Mouse (Mus musculus) midbrain, embryonic 14.5 days (tissue): ENCODE data around the gene Wnt3. TPM values are rescaled to one million over a fixed set of nuclear protein-coding genes. Genes with fewer than 3 reads are reported as not detected.

Source experiments
- ATAC-seq: fragments of 200-750 bp; cut with Nextera tagmentation; 2 replicates; pipeline ENCODE4 v1.8.0; 2017; ENCODE audit warnings: moderate number of reproducible peaks, moderate library complexity; ENCODE audit not compliant: low FRiP score, low TSS enrichment
- DNase-seq: peaks from one replicate; pipeline ENCODE4 v3.0.0-alpha.2; 2015
- H3K27ac ChIP-seq: fragments of 300-500 bp; sonication (generic); replicated peaks from 2 replicates; pipeline ENCODE4 v1.5.1; 2014; ENCODE audit warnings: mild to moderate bottlenecking, low read depth, low read length, moderate library complexity
- H3K27me3 ChIP-seq: fragments of 300-500 bp; sonication (generic); 2 replicates; pipeline ENCODE4 v1.6.1; 2014; ENCODE audit warnings: low read length, control low read depth, mixed read lengths; ENCODE audit not compliant: control insufficient read depth, insufficient read depth
- H3K36me3 ChIP-seq: fragments of 300-500 bp; sonication (generic); 2 replicates; pipeline ENCODE4 v1.6.1; 2014; ENCODE audit warnings: low read length, control low read depth; ENCODE audit not compliant: control insufficient read depth, insufficient read depth
- H3K4me1 ChIP-seq: fragments of 300-500 bp; sonication (generic); 2 replicates; pipeline ENCODE4 v1.6.1; 2014; ENCODE audit warnings: mild to moderate bottlenecking, antibody characterized with exemption, low read length, control low read depth; ENCODE audit not compliant: control insufficient read depth, insufficient read depth
- H3K4me2 ChIP-seq: fragments of 300-500 bp; sonication (generic); 2 replicates; pipeline ENCODE4 v1.6.1; 2014; ENCODE audit warnings: mild to moderate bottlenecking, low read length, moderate library complexity
- H3K4me3 ChIP-seq: fragments of 300-500 bp; sonication (generic); replicated peaks from 2 replicates; pipeline ENCODE4 v1.5.1; 2014; ENCODE audit warnings: low read depth, low read length
- H3K9ac ChIP-seq: fragments of 300-500 bp; sonication (generic); replicated peaks from 2 replicates; pipeline ENCODE4 v1.6.1; 2014; ENCODE audit warnings: mild to moderate bottlenecking, low read length, moderate library complexity
- H3K9me3 ChIP-seq: fragments of 300-500 bp; sonication (generic); 2 replicates; pipeline ENCODE4 v1.6.1; 2016; ENCODE audit warnings: low read length, control low read depth, mixed read lengths; ENCODE audit not compliant: control insufficient read depth
- WGBS: fragments of 180-500 bp; shearing (Covaris S2); extraction: QIAGEN DNeasy Blood & Tissue Kit; methylation state at CpG from one replicate; pipeline ENCODE4 v1.1.7; 2014; 5-methylcytosine and 5-hydroxymethylcytosine counted together
- polyA plus RNA-seq: library from polyadenylated mRNA; unstranded; fragments of >200 nt; fragmentation: Nextera tagmentation; extraction: Ambion mirVana; gene quantifications from 2 replicates; pipeline ENCODE4 v1.2.1, GENCODE M21; 2014

Gene Wnt3
- polyA plus RNA-seq, 1 experiment from 2014 or later = 14.5 TPM

DNA sequence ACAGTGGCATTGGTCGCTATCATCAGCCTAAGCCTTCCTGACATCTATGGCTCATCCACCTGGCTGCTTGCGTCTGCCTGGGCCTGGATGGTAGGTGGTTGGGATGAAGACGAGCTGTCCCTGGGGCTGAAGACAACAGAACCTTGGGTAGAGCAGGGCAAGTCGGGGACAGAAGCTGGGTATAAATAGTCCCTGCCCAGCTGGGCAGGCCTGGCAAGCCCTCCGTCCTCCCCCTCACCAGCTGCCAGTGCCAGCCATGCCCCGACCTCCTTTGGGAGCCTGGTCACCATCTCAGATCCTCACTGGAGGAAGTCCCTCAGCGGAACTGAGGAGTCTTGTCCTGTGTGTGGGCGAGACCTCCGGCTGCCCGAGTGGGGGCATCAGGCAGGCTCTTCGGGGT, 30.2 kb downstream of the Wnt3 start:
- Histone ChIP-seq H3K4me1 (peaks cover 25% of the 10 kb centered on the region), H3K27ac (no peak overlapping the region), H3K4me2 (no peak overlapping the region), H3K36me3 (0 out of 2 replicates have a peak, but pooled peaks cover 2% of the 10 kb centered on the region), H3K4me3 (no peak overlapping the region), H3K9ac (no peak overlapping the region), H3K9me3 (no peaks in the 10 kb centered on the region), H3K27me3 (no peaks in the 10 kb centered on the region)
- no peak for DNase-seq
- 90% methylated on average over 11 of the region's 11 CpGs for WGBS
- no peak for ATAC-seq

DNA sequence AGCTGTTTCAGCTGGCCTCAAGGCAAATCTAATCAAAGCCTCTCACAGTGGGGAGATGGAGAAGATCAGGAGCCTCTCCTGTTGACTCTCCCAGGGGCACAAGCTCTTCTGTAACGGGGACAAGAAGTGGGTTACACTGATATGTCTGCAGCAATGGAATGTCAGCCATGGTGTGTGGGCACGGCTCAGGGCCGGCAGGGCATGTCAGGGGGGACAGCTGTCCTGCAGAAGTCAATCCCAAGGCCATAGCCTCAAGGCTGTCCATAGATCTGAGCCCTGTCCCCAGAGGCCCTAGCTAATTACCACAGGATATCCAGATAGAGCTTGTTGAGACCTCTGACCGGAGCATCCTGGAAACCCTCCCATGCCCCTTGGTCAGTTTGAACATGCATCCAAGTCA, 30.9 kb downstream of the Wnt3 start:
- DNase-seq = no peak
- H3K4me3 ChIP-seq = no peak overlapping the region
- H3K4me2 ChIP-seq = no peak overlapping the region
- ATAC-seq = no peak
- H3K9ac ChIP-seq = no peak overlapping the region
- 0 out of 2 replicates have a peak, but pooled peaks cover 2% of the 10 kb centered on the region for H3K36me3 ChIP-seq
- 78% methylated on average over 4 of the region's 4 CpGs for WGBS
- H3K4me1 ChIP-seq = peaks cover 31% of the 10 kb centered on the region
- H3K9me3 ChIP-seq = no peaks in the 10 kb centered on the region
- no peak overlapping the region for H3K27ac ChIP-seq
- no peaks in the 10 kb centered on the region for H3K27me3 ChIP-seq

DNA sequence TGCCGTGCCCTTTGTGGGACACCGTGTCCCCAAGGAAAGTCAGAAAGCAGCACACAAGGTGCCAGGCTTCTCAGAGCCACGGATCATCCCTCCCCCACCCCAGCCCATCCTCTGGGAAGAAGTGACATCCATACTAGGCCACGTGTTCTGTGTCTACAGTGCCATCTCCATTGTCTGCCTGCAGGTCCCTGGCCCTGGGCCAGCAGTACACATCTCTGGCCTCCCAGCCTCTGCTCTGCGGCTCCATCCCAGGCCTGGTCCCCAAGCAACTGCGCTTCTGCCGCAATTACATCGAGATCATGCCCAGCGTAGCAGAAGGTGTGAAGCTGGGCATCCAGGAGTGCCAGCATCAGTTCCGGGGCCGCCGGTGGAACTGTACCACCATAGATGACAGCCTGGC, 34.0 kb downstream of the Wnt3 start:
- H3K4me3 ChIP-seq = 0 out of 2 replicates have a peak overlapping the region, but pooled peaks have one; percentile 46
- WGBS = 36% methylated on average over 12 of the region's 12 CpGs
- peak overlapping the region; percentile 88 for H3K27ac ChIP-seq
- ATAC-seq (peak; percentile 40; the same call in 1 of the 2 replicates), DNase-seq (peak; percentile 78)
- peaks cover 8% of the 10 kb centered on the region; the same call in 1 of the 2 replicates for H3K27me3 ChIP-seq
- H3K36me3 ChIP-seq = peaks cover 9% of the 10 kb centered on the region; the same call in 1 of the 2 replicates
- peak overlapping the region; percentile 29; the same call in 1 of the 2 replicates for H3K9ac ChIP-seq
- no peaks in the 10 kb centered on the region for H3K9me3 ChIP-seq
- peaks cover 39% of the 10 kb centered on the region for H3K4me1 ChIP-seq
- peak overlapping the region; percentile 91 for H3K4me2 ChIP-seq

DNA sequence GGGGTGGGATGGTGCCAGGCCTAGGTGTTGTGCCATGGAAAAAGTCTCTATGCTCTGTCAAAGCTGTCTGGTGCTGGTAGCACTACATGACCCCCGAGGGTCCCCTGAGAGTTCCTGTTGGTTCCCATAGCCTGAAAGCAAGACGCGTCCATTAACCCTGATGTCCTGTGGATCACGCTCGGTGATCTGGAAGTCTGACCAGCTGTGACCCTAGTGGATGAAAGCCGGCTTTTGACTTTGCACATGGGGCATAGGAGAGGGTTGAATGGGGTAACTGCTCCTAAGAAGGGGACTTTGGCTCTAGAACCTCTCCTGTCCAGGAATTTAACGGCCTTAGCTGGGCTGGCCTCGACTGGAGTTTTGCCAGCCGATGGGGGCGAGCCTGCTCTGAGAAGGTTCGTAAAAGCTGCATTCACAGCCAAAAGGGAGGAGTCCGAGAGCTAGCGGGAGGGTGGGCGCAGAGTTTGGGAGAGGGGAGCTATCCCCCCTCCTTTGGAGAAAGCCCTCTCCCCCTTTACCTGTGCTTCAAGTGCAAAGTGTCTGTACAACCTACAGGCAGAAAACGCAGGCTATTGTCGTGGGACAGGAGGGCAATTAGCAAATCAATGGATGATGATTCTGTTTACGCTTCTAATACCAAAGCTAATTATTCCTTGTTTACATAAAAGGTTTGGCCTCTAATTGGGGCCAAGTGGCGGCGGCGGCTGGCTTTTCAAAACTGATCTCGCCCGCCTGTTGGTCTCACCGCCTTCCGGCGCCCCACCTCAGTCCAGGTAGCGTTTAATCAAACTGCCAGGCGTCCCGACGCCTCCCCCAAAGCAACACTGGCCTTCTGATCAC, 35.0 kb downstream of the Wnt3 start:
- Histone ChIP-seq H3K9me3 (no peaks in the 10 kb centered on the region), H3K4me1 (peaks cover 39% of the 10 kb centered on the region), H3K27ac (peak overlapping the region; percentile 88), H3K4me3 (peak overlapping the region; percentile 46), H3K9ac (peak overlapping the region; percentile 82), H3K36me3 (peaks cover 13% of the 10 kb centered on the region), H3K27me3 (peaks cover 11% of the 10 kb centered on the region; the same call in 1 of the 2 replicates), H3K4me2 (peak overlapping the region; percentile 91)
- ATAC-seq (no peak), DNase-seq (peak; percentile 69)
- WGBS = 5% methylated on average over 29 of the region's 29 CpGs

DNA sequence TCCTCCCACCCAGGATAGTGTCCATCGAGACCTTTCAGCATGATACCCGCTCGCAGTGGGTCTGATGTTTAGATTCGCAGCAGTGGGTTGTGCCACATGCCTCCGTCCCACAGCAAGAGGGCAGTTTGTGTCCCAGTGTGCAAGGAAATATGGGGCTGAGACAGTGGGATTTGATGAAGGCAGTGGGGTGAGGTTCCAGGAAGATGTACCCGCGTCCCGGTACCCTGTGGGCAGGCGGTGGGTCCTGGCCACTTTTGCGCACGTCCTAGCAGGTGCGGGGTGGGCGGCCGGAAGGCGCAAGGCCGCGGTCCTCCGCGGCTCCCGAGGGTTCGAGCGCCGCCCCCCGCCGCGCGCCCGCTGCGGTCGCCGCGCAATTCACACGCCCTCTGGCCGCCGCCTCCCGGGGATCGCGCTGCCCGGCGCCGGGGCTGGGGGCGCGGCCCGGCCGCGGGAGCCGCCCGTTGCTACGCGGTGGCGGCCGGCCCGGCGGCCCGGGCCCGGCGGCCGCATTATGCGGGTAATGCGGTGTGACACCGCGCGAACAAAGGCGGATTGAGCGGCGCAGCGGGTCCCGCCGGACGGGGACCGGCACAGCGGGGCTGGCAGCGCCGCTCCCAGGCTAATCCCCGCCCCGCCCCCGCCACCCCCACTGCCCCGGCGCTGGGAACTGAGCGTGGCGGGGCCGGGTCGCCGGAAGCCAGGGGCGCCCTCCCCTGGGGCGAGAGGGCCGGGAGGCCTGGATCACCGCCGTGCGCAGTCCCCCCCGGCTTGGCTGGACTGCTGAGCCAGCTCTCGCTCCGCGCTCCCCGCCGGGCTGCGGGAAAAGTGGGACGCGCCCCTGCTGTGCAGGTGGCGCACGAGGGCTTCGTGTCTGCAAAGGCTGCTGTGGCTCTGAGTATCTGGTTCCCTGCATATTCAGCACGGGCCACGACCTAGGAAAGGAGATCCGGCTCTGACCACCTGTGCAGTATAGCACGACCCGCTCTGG, 36.0 kb downstream of the Wnt3 start:
- WGBS = under 1% methylated on average over 99 of the region's 107 CpGs

DNA sequence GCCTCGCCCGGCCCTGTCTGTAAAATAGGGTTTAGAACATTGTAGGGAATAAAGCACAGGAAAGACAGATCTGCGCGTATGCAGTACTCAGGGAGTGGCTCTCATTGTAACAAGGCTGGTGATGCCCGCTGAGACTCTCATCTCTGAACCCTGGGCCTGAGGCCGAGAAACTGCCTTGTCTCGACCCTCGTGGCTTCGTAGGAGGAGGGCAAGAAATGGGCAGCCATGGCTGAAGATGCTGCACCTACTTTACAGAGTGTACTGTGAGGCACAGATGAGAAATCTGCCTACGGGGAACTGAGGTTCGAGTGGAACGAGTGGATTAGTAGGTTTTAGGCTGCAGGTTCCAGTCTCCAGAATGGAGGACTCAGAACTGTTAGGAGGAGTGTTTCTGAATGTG, 36.7 kb downstream of the Wnt3 start:
- H3K36me3 ChIP-seq = peaks cover 11% of the 10 kb centered on the region
- DNase-seq = no peak
- H3K27ac ChIP-seq = peak overlapping the region; percentile 88
- 6% methylated on average over 12 of the region's 12 CpGs for WGBS
- H3K4me2 ChIP-seq = peak overlapping the region; percentile 91
- 0 out of 2 replicates have a peak, but pooled peaks have one; percentile 5 for ATAC-seq
- H3K4me3 ChIP-seq = peak overlapping the region; percentile 46
- peak overlapping the region; percentile 82; the same call in 1 of the 2 replicates for H3K9ac ChIP-seq
- peaks cover 11% of the 10 kb centered on the region; the same call in 1 of the 2 replicates for H3K27me3 ChIP-seq
- no peaks in the 10 kb centered on the region for H3K9me3 ChIP-seq
- peaks cover 39% of the 10 kb centered on the region for H3K4me1 ChIP-seq

More for the DNA sequence above, 36.0 kb downstream of the Wnt3 start:
- Histone ChIP-seq H3K27ac (peak overlapping the region; percentile 88), H3K9ac (peak overlapping the region; percentile 82), H3K36me3 (peaks cover 13% of the 10 kb centered on the region), H3K4me3 (peak overlapping the region; percentile 46), H3K27me3 (peaks cover 11% of the 10 kb centered on the region; the same call in 1 of the 2 replicates), H3K4me2 (peak overlapping the region; percentile 91), H3K9me3 (no peaks in the 10 kb centered on the region), H3K4me1 (peaks cover 39% of the 10 kb centered on the region)
- DNase-seq (peak; percentile 84), ATAC-seq (peak; percentile 75)

DNA sequence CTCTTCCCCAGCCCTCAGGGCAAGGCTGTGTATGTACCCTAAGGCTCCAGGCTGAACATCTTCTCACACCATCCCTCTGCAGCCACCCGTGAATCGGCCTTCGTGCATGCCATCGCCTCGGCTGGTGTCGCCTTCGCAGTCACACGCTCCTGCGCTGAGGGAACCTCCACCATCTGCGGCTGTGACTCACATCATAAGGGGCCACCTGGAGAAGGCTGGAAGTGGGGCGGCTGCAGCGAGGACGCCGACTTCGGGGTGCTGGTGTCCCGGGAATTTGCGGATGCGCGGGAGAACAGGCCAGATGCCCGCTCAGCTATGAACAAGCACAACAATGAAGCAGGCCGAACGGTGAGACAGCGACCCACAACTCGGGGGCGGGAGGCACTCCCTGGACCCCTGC, 37.3 kb downstream of the Wnt3 start:
- Histone ChIP-seq H3K9ac (no peak overlapping the region; the same call in 1 of the 2 replicates), H3K9me3 (no peaks in the 10 kb centered on the region), H3K4me1 (peaks cover 39% of the 10 kb centered on the region), H3K4me2 (no peak overlapping the region), H3K27me3 (peaks cover 11% of the 10 kb centered on the region; the same call in 1 of the 2 replicates), H3K36me3 (peaks cover 11% of the 10 kb centered on the region), H3K27ac (peak overlapping the region; percentile 88; the same call in 1 of the 2 replicates), H3K4me3 (no peak overlapping the region)
- ATAC-seq = no peak
- peak; percentile 19 for DNase-seq
- WGBS = 48% methylated on average over 25 of the region's 25 CpGs

DNA sequence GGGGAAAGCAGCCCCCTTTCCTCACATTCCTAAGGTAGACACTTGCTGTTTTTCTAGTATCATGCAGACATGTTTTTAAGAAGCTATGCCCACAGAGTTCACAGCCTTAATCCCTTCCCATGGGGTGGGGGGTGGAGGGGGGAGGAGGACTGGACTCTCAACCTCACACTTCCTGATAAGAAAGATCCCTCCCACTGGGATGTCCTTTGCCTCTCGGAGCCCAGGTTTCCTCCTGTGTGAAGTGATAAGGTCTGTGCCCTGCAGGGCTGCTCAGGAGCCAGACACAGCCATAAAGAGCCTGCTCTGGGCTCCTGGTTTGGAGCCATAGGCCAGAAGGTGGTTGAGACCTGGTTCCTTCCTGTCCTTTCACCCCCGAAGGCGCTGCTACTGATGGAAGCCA, 40.9 kb downstream of the Wnt3 start:
- Histone ChIP-seq H3K4me3 (no peak overlapping the region), H3K27ac (no peak overlapping the region), H3K4me1 (peaks cover 9% of the 10 kb centered on the region), H3K9me3 (no peaks in the 10 kb centered on the region), H3K9ac (no peak overlapping the region), H3K27me3 (peaks cover 11% of the 10 kb centered on the region; the same call in 1 of the 2 replicates), H3K36me3 (peaks cover 16% of the 10 kb centered on the region), H3K4me2 (no peak overlapping the region)
- ATAC-seq = no peak
- 43% methylated on average over 3 of the region's 3 CpGs for WGBS
- no peak for DNase-seq
